Mouse (Mus musculus) brain, embryonic 18.5 days (tissue): ENCODE measurements at regions not wholly inside any gene's neighbourhood (a gene's known extent, or its start where the extent isn't known, plus 50 kb on each side); places are given as distances from the start of the nearest gene placed in this dataset.
"Not testable (repeated sequence)": the region's sequence is repeated elsewhere in the genome, so short reads cannot be mapped to it uniquely, and the experiment has no call there.

Source experiments
- DNase-seq: peaks from one replicate; pipeline ENCODE4 v3.0.0-alpha.2; 2012; ENCODE audit warnings: low read depth, low spot score

GRCm38 (mm10) chr14:8867641-8868040, 201.6 kb upstream of the 4930452B06Rik start:
- DNase-seq, result peak; percentile 74

DNA sequence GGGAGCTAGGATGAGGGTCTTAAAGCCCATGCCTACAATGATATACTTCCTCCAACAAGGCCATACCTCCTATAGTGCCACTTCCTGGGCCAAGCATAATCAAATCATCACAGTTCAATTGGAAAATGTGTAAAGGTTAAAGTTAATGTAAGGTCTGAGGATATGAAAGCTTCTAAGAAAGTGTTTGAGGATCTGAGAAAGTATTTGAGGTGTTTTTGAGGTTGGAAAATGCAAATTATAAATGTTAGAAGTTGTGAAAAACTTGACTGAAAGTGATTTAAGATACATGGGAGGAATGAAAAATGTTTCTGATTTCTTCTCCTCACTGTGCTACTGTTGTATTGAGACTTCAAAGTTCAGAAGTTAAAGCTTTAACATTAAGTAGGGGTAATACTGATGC, 185.5 kb upstream of the 4930452B06Rik start:
- DNase-seq, result no peak

DNA sequence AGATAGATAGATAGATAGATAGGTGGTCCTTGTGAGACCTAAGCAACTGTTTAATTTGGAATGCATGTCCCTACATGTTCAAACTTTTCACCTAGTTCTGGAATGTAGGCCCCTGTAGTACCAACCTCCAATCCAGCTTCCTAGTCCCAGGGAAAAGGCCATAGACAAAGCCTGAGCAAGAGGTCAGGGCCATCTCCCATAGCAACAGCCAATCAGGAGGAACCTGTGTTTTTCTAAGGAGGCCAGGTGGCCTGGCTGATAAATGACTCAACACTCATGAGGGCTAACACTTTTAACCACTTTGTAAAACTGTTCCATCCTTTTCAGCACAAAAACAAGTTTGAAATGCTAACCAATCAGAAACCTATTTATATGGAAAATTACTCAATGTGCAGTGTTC, 184.2 kb upstream of the 4930452B06Rik start:
- DNase-seq, result no peak

DNA sequence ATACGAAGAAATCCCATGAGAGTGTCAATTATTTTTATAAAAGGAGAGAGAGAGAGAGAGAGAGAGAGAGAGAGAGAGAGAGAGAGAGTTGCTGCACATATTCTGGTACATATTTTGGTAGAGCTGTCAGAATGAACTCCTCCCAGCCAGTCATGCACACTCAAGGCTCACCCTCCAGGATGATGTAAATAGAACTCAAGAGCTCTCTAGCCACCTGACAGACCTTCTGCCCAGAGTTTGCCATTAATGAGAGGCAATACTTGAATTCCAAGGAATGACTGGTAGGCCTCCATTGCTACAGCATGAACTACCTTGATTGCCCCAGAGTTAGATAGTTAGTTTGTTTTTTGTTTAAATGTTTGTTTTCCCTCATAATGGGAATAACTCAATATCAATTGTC, 167.5 kb upstream of the 4930452B06Rik start:
- no peak for DNase-seq

GRCm38 (mm10) chr14:8800217-8800616, 134.2 kb upstream of the 4930452B06Rik start:
- not testable (repeated sequence) for DNase-seq

- DNase-seq, result no peak
Measured at GRCm38 (mm10) chr14:8789348-8789747, 123.3 kb upstream of the 4930452B06Rik start.

GRCm38 (mm10) chr14:8760541-8760940, 94.5 kb upstream of the 4930452B06Rik start:
- no peak for DNase-seq

DNA sequence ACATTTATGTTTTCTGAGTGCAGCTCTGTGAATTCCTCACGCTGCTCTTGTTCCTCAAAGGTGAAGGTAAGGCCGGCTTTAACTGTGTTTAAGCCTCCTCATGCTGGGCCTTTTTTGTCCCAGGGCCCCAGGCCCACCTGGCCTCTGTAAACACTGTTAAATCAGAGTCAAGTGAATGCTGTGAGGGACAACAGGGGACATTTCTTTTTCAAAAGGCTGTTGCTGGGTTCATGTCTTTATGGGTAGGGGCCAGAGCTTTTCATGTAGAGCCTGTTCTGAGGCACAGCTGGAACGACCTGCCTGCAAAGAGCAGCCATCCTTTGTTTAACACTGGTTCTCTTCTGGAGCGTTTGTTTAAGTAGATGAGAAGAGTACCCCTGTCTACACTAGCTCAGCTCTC, 70.8 kb upstream of the 4930452B06Rik start:
- no peak for DNase-seq

- no peak for DNase-seq
Measured at GRCm38 (mm10) chr14:8733261-8733660, 67.2 kb upstream of the 4930452B06Rik start.

GRCm38 (mm10) chr14:8727364-8727763, 61.3 kb upstream of the 4930452B06Rik start:
- DNase-seq, result no peak
